Mouse (Mus musculus) CD4-positive, CD25-positive, alpha-beta regulatory T cell, adult 4 months (primary cell): ENCODE results near the gene N4bp3. TPM values are rescaled to one million over a fixed set of nuclear protein-coding genes. Genes with fewer than 3 reads are reported as not detected.
"Not testable (repeated sequence)": the region's sequence is repeated elsewhere in the genome, so short reads cannot be mapped to it uniquely, and the experiment has no call there.

Source experiments
- ATAC-seq: one replicate; pipeline ENCODE4 v1.8.0; 2017
- polyA plus RNA-seq, 2 experiments: library from polyadenylated mRNA; unstranded; fragments of 100-300 nt; shearing (Covaris generic); gene quantifications; one replicate each; pipeline ENCODE4 v1.2.1; 2017

Gene N4bp3
- polyA plus RNA-seq, 2 experiments from 2014 or later = 1.2 to 2.5 TPM

- ATAC-seq = no peak
Measured at GRCm38 (mm10) chr11:51627425-51627824, 23.2 kb downstream of the N4bp3 start.

- no peak for ATAC-seq
Measured at GRCm38 (mm10) chr11:51625187-51625820, 25.3 kb downstream of the N4bp3 start.

GRCm38 (mm10) chr11:51622971-51623491 is 27.6 kb downstream of the N4bp3 start:
- ATAC-seq = no peak

- ATAC-seq = no peak
Measured at GRCm38 (mm10) chr11:51621776-51622175, 28.9 kb downstream of the N4bp3 start.

- no peak for ATAC-seq
Measured at GRCm38 (mm10) chr11:51620084-51620483, 30.6 kb downstream of the N4bp3 start.

- ATAC-seq = peak; percentile 87
Measured at GRCm38 (mm10) chr11:51619409-51620060, 31.1 kb downstream of the N4bp3 start, which contains the start of gene Nhp2. Gene Nhp2 (plus strand): TSS chr11:51619735.

- ATAC-seq = no peak
Measured at GRCm38 (mm10) chr11:51618894-51619408, 31.7 kb downstream of the N4bp3 start.

- ATAC-seq = peak; percentile 30
Measured at GRCm38 (mm10) chr11:51617693-51618092, 32.9 kb downstream of the N4bp3 start.

- ATAC-seq = not testable (repeated sequence)
Measured at GRCm38 (mm10) chr11:51616113-51616512, 34.5 kb downstream of the N4bp3 start.

- peak; percentile 74 for ATAC-seq
Measured at GRCm38 (mm10) chr11:51615601-51616000, 35.0 kb downstream of the N4bp3 start.

GRCm38 (mm10) chr11:51615129-51615528 is 35.5 kb downstream of the N4bp3 start:
- ATAC-seq = no peak

GRCm38 (mm10) chr11:51614256-51614655 is 36.4 kb downstream of the N4bp3 start:
- ATAC-seq = no peak

- ATAC-seq = not testable (repeated sequence)
Measured at GRCm38 (mm10) chr11:51609940-51610339, 40.7 kb downstream of the N4bp3 start.

GRCm38 (mm10) chr11:51609266-51609909 is 41.3 kb downstream of the N4bp3 start:
- ATAC-seq = no peak

- ATAC-seq = peak; percentile 22
Measured at GRCm38 (mm10) chr11:51607096-51607738, 43.4 kb downstream of the N4bp3 start.

GRCm38 (mm10) chr11:51606447-51607095 is 44.1 kb downstream of the N4bp3 start, which contains the start of gene Hnrnpab:
Gene Hnrnpab (minus strand): TSS chr11:51606847.
- peak; percentile 83 for ATAC-seq

- ATAC-seq = peak; percentile 68
Measured at GRCm38 (mm10) chr11:51605602-51606446, 44.8 kb downstream of the N4bp3 start.

- no peak for ATAC-seq
Measured at GRCm38 (mm10) chr11:51602253-51602652, 48.4 kb downstream of the N4bp3 start.

- ATAC-seq = no peak
Measured at GRCm38 (mm10) chr11:51597553-51597952, 53.1 kb downstream of the N4bp3 start.

- no peak for ATAC-seq
Measured at GRCm38 (mm10) chr11:51595459-51596083, 55.1 kb downstream of the N4bp3 start.
